Mouse (Mus musculus) intestine, embryonic 16.5 days (tissue): ENCODE results near the gene Coq2. TPM values are rescaled to one million over a fixed set of nuclear protein-coding genes. Genes with fewer than 3 reads are reported as not detected.
A peak's percentile ranks its signal among the peaks of the same experiment; 100 is the strongest.

Source experiments
- ATAC-seq: fragments of 200-750 bp; cut with Nextera tagmentation; 2 replicates; pipeline ENCODE4 v1.8.0; 2017; ENCODE audit warnings: moderate TSS enrichment, moderate library complexity
- H3K27ac ChIP-seq: fragments of 300-500 bp; sonication (generic); 2 replicates; pipeline ENCODE4 v1.5.1; 2014; ENCODE audit warnings: mild to moderate bottlenecking, low read length
- H3K27me3 ChIP-seq: fragments of 300-500 bp; sonication (generic); replicated peaks from 2 replicates; pipeline ENCODE4 v1.6.1; 2014; ENCODE audit warnings: low read length, control low read depth, mixed read lengths; ENCODE audit not compliant: control insufficient read depth, insufficient read depth
- H3K36me3 ChIP-seq: fragments of 300-500 bp; sonication (generic); 2 replicates; pipeline ENCODE4 v1.6.1; 2014; ENCODE audit warnings: low read length, control low read depth; ENCODE audit not compliant: control insufficient read depth, insufficient read depth
- H3K4me1 ChIP-seq: fragments of 300-500 bp; sonication (generic); 2 replicates; pipeline ENCODE4 v1.6.1; 2014; ENCODE audit warnings: low read length, control low read depth, mixed read lengths; ENCODE audit not compliant: control insufficient read depth, insufficient read depth
- H3K4me2 ChIP-seq: fragments of 300-500 bp; sonication (generic); 2 replicates; pipeline ENCODE4 v1.6.1; 2014; ENCODE audit warnings: low read depth, low read length, control low read depth
- H3K4me3 ChIP-seq: fragments of 300-500 bp; sonication (generic); 2 replicates; pipeline ENCODE4 v1.5.1; 2014; ENCODE audit warnings: mild to moderate bottlenecking, low read length
- H3K9ac ChIP-seq: fragments of 300-500 bp; sonication (generic); 2 replicates; pipeline ENCODE4 v1.6.1; 2014; ENCODE audit warnings: low read depth, low read length
- H3K9me3 ChIP-seq: fragments of 300-500 bp; sonication (generic); 2 replicates; pipeline ENCODE4 v1.6.1; 2016; ENCODE audit warnings: low read length, control low read depth; ENCODE audit not compliant: control insufficient read depth
- WGBS: fragments of 180-500 bp; shearing (Covaris S2); extraction: QIAGEN DNeasy Blood & Tissue Kit; methylation state at CpG from one replicate; pipeline ENCODE4 v1.1.7; 2014; 5-methylcytosine and 5-hydroxymethylcytosine counted together
- polyA plus RNA-seq: library from polyadenylated mRNA; unstranded; fragments of >200 nt; fragmentation: Nextera tagmentation; extraction: Ambion mirVana; gene quantifications from 2 replicates; pipeline ENCODE4 v1.2.1, GENCODE M21; 2015

The Coq2 gene
- polyA plus RNA-seq, 1 experiment from 2014 or later: 59.3 TPM

GRCm38 (mm10) chr5:100613896-100614768, 60.8 kb downstream of the Coq2 start:
- H3K36me3 ChIP-seq: no peaks in the 10 kb centered on the region
- WGBS: 84% methylated on average over 17 of the region's 17 CpGs
- no peaks in the 10 kb centered on the region for H3K4me1 ChIP-seq
- no peak overlapping the region for H3K4me3 ChIP-seq
- H3K9me3 ChIP-seq: no peaks in the 10 kb centered on the region
- no peak for ATAC-seq
- no peak overlapping the region for H3K4me2 ChIP-seq
- H3K9ac ChIP-seq: no peak overlapping the region
- no peak overlapping the region for H3K27ac ChIP-seq
- no peaks in the 10 kb centered on the region for H3K27me3 ChIP-seq

- Histone ChIP-seq H3K9ac (no peak overlapping the region), H3K27ac (peak overlapping the region; percentile 68), H3K4me2 (no peak overlapping the region), H3K36me3 (no peaks in the 10 kb centered on the region), H3K27me3 (no peaks in the 10 kb centered on the region), H3K4me1 (peaks cover 11% of the 10 kb centered on the region), H3K4me3 (no peak overlapping the region), H3K9me3 (no peaks in the 10 kb centered on the region)
- peak; percentile 68 for ATAC-seq
- WGBS: 74% methylated on average over 9 of the region's 9 CpGs
Measured at GRCm38 (mm10) chr5:100607868-100608267, 67.1 kb downstream of the Coq2 start.

GRCm38 (mm10) chr5:100607090-100607762, 67.7 kb downstream of the Coq2 start:
- Histone ChIP-seq H3K27me3 (no peaks in the 10 kb centered on the region), H3K9me3 (no peaks in the 10 kb centered on the region), H3K36me3 (no peaks in the 10 kb centered on the region), H3K27ac (peak overlapping the region; percentile 68), H3K4me3 (no peak overlapping the region), H3K9ac (no peak overlapping the region), H3K4me1 (peaks cover 11% of the 10 kb centered on the region), H3K4me2 (no peak overlapping the region)
- ATAC-seq: peak; percentile 68
- WGBS: 55% methylated on average over 4 of the region's 4 CpGs

GRCm38 (mm10) chr5:100605828-100606229, 69.1 kb downstream of the Coq2 start:
- no peaks in the 10 kb centered on the region for H3K36me3 ChIP-seq
- H3K4me3 ChIP-seq: no peak overlapping the region
- no peak overlapping the region for H3K9ac ChIP-seq
- H3K27ac ChIP-seq: peak overlapping the region; percentile 81
- H3K4me2 ChIP-seq: peak overlapping the region; percentile 1; the same call in 1 of the 2 replicates
- 15% methylated on average over 9 of the region's 9 CpGs for WGBS
- H3K27me3 ChIP-seq: no peaks in the 10 kb centered on the region
- ATAC-seq: peak; percentile 80
- H3K4me1 ChIP-seq: peaks cover 11% of the 10 kb centered on the region
- no peaks in the 10 kb centered on the region for H3K9me3 ChIP-seq

Other genes starting within 250 kb of the Coq2 start
- gene Lin54, start 174.5 kb downstream of the Coq2 start, polyA plus RNA-seq: 10.2 and 10.7 TPM in 2 replicates
- gene Cops4, start 156.8 kb downstream of the Coq2 start, polyA plus RNA-seq: 151 and 164 TPM in 2 replicates
- gene Plac8, start 102.9 kb downstream of the Coq2 start, polyA plus RNA-seq: 438 and 445 TPM in 2 replicates
- gene Hpse, start 44.6 kb upstream of the Coq2 start, polyA plus RNA-seq: 2.9 TPM in 2 replicates
- gene Helq, start 123.5 kb upstream of the Coq2 start, polyA plus RNA-seq: 11.6 and 13.9 TPM in 2 replicates
- 152 and 155 TPM in 2 replicates for gene Mrps18c, start 123.5 kb upstream of the Coq2 start, polyA plus RNA-seq
- gene Abraxas1, start 145.8 kb upstream of the Coq2 start, polyA plus RNA-seq: 24.1 and 27.5 TPM in 2 replicates
- gene Gpat3, start 170.6 kb upstream of the Coq2 start, polyA plus RNA-seq: 20.5 and 25.2 TPM in 2 replicates